ENCODE assay signal across 8 mouse cellular contexts in the genomic region with DNA sequence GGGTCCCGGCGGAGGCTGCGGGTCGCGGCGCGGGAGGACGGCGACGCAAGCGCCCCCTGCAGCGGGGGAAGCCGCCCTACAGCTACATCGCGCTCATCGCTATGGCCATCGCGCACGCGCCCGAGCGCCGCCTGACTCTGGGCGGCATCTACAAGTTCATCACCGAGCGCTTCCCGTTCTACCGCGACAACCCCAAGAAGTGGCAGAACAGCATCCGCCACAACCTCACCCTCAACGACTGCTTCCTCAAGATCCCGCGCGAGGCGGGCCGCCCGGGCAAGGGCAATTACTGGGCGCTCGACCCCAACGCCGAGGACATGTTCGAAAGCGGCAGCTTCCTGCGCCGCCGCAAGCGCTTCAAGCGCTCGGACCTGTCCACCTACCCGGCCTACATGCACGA. TPM values are rescaled to one million over a fixed set of nuclear protein-coding genes. Genes with fewer than 3 reads are reported as not detected.
DNase-seq lines count a peak whose midpoint lies in the region; ATAC-seq and TF ChIP-seq lines count a peak whose summit lies in the region.

No protein-coding gene starts in this region.

- H3K4me1 ChIP-seq in forebrain, postnatal 0 days (ENCODE audit: insufficient read depth): no peaks in the 10 kb centered on the region
- peaks cover 24% of the 10 kb centered on the region for H3K4me1 ChIP-seq in midbrain, embryonic 15.5 days

- H3K27me3 ChIP-seq in forebrain, postnatal 0 days (ENCODE audit: insufficient read depth, low read length): peaks cover 92% of the 10 kb centered on the region
- H3K27me3 ChIP-seq in midbrain, embryonic 15.5 days (replicated peaks): peaks cover 96% of the 10 kb centered on the region

- intact Hi-C loops in left cerebral cortex, postnatal 10 days (cut with DNase I): loop anchor here (10.0 kb wide), 1 partner anchor 139 kb away; no protein-coding TSS in a partner anchor

- under 1% methylated on average over 50 of the region's 51 CpGs for WGBS in forebrain, postnatal 0 days
- under 1% methylated on average over 51 of the region's 51 CpGs for WGBS in midbrain, embryonic 15.5 days

- no peak overlapping the region for H3K27ac ChIP-seq in forebrain, postnatal 0 days (ENCODE audit: low read depth, low read length)
- H3K27ac ChIP-seq in midbrain, embryonic 15.5 days: no peak overlapping the region

- no peaks in the 10 kb centered on the region for H3K9me3 ChIP-seq in forebrain, postnatal 0 days (ENCODE audit: low read length)
- H3K9me3 ChIP-seq in midbrain, embryonic 15.5 days: no peaks in the 10 kb centered on the region

- no peaks in the 10 kb centered on the region for H3K36me3 ChIP-seq in forebrain, postnatal 0 days (ENCODE audit: insufficient read depth)
- no peaks in the 10 kb centered on the region for H3K36me3 ChIP-seq in midbrain, embryonic 15.5 days (replicated peaks)

- H3K9ac ChIP-seq in forebrain, postnatal 0 days: no peak overlapping the region
- no peak overlapping the region for H3K9ac ChIP-seq in midbrain, embryonic 15.5 days

- peak; percentile 25; the same call in 1 of the 2 replicates for TF ChIP-seq CTCF in forebrain, postnatal 0 days (IDR thresholded peaks at IDR 0.05; ENCODE audit: low read depth)

- peak; percentile 38 for DNase-seq in adrenal gland, adult 2 months
- DNase-seq in adrenal gland, adult 8-10 months: no peak
- peak; percentile 25 for DNase-seq in T-cell, adult 2 months (ENCODE audit: low spot score)
- DNase-seq in forebrain, postnatal 0 days: peak; percentile 59
- DNase-seq in kidney, postnatal 4 days: peak; percentile 43 to 58
- no peak for DNase-seq in left cerebral cortex, postnatal 10 days (ENCODE audit: extremely low spot score in 1 of 2, low spot score in 2 of 2)

- peak overlapping the region; percentile 47 for H3K4me2 ChIP-seq in forebrain, postnatal 0 days (ENCODE audit: low read depth)
- peak overlapping the region; percentile 55 for H3K4me2 ChIP-seq in midbrain, embryonic 15.5 days

- peak overlapping the region; percentile 42 for H3K4me3 ChIP-seq in forebrain, postnatal 0 days (ENCODE audit: low read depth, low read length)
- H3K4me3 ChIP-seq in midbrain, embryonic 15.5 days: peak overlapping the region; percentile 40

- ATAC-seq in forebrain, postnatal 0 days: peak; percentile 73
- no peak for ATAC-seq in midbrain, embryonic 15.5 days (replicated peaks)
- no peak for ATAC-seq in erythroblast, adult 5-6 weeks (replicated peaks; ENCODE audit: low FRiP score, poor library complexity, severe bottlenecking)

RNA-seq across cellular contexts. Expression of gene Foxe1, which starts 0.9 kb away (rescaled TPM):
- not detected for total RNA-seq in adrenal gland, adult 2 months (2021)
- polyA plus RNA-seq in adrenal gland, adult 2 months (2012; rRNA removed): 0.42 and 0.44 TPM in 2 replicates
- total RNA-seq in adrenal gland, adult 8-10 months (2022): not detected
- 0.05 TPM in 1 of 2 replicates, not detected in the other for total RNA-seq in forebrain, postnatal 0 days (2014; rRNA removed)
- polyA plus RNA-seq in forebrain, postnatal 0 days (2015; fragmentation: Nextera tagmentation; extraction: Ambion mirVana): not detected in 2 replicates
- not detected in 2 replicates for polyA plus RNA-seq in midbrain, embryonic 15.5 days (2015; fragmentation: Nextera tagmentation; extraction: Ambion mirVana)
- total RNA-seq in erythroblast, adult 5-6 weeks (2015; ENCODE audit: low replicate concordance): not detected in 2 replicates
- not detected in 2 replicates for total RNA-seq in erythroblast, adult 5-6 weeks (2017; ENCODE audit: low replicate concordance)
- not detected for total RNA-seq in left cerebral cortex, postnatal 10 days (2021)

RNA-seq across cellular contexts. Expression of gene Trmo, which starts 44.9 kb away (rescaled TPM):
- total RNA-seq in adrenal gland, adult 2 months (2021): 1 to 10 TPM; 4.8 to 7.1 TPM
- polyA plus RNA-seq in adrenal gland, adult 2 months (2012; rRNA removed): 2.5 and 4.3 TPM in 2 replicates
- total RNA-seq in adrenal gland, adult 8-10 months (2022): 1 to 10 TPM; 5.6 to 7.8 (median 6.7) TPM
- total RNA-seq in forebrain, postnatal 0 days (2014; rRNA removed): 9.0 and 10.4 TPM in 2 replicates
- polyA plus RNA-seq in forebrain, postnatal 0 days (2015; fragmentation: Nextera tagmentation; extraction: Ambion mirVana): 6.5 and 6.7 TPM in 2 replicates
- 9.2 and 9.4 TPM in 2 replicates for polyA plus RNA-seq in midbrain, embryonic 15.5 days (2015; fragmentation: Nextera tagmentation; extraction: Ambion mirVana)
- total RNA-seq in erythroblast, adult 5-6 weeks (2015; ENCODE audit: low replicate concordance): 39.8 and 54.5 TPM in 2 replicates
- total RNA-seq in erythroblast, adult 5-6 weeks (2017; ENCODE audit: low replicate concordance): 64.6 and 70.5 TPM in 2 replicates
- total RNA-seq in left cerebral cortex, postnatal 10 days (2021): 1 to 10 TPM; 3.7 to 4.6 TPM

Comparison
In these comparisons a context has a peak if more than half of its experiments do, and no peak if none do; other contexts are left out.
1. DNase-seq: peak in adrenal gland, adult 2 months (single experiment), T-cell, adult 2 months (single experiment), forebrain, postnatal 0 days (single experiment) and kidney, postnatal 4 days (2 of 2); none in adrenal gland, adult 8-10 months (single experiment) and left cerebral cortex, postnatal 10 days (0 of 2).